Mouse (Mus musculus): ENCODE data around the gene Arhgef3.

Gene Arhgef3

DNA sequence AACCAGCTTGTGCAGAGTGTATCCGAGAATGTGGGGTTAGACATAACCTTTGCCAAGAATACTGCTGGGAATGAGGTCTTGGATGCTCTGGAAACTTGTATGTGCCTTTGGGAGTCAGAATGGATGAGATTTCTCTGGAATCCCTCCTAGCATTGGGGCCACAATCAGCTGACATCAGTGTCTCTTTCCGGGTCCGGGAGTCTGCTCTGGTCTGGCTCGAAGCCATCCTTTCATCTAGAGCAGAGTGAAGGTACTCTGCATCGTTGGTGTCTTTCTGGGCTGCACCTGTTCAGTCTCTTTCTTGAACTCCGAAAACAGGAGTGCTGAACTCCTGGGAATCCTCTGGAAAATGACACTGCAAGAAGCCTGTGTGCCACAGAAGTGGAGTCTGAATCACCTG lies 1.3 kb downstream of the Arhgef3 start:
- no peak for DNase-seq

DNA sequence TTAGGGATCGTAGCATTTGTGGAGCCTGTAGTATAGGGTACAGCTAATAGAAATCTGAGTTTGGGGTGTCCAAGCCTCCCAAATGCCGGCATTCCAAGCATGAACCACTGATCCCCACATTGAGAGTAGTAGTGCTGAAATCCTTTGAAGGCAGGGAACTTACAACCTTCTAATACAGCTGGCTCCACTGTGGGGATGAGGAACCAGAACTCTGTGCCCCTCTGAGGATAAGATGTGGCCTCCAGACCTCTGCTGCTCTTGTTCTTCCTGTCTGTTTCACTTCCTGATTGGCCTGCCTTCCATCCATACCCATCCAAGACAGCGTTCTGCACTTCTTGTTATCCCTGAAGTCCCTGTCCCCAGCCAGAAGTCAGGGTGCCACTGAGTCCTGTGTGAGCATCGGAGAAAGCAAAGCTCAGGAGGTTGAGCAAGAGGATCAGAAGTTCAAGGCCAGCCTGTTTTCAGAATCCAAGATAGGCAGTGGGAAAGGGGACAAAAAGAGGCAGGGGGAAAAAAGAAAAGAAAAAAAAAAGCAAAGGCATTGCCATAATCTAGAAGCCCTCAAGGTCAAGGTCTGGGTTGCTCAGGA lies 2.0 kb downstream of the Arhgef3 start:
- no peak for DNase-seq

DNA sequence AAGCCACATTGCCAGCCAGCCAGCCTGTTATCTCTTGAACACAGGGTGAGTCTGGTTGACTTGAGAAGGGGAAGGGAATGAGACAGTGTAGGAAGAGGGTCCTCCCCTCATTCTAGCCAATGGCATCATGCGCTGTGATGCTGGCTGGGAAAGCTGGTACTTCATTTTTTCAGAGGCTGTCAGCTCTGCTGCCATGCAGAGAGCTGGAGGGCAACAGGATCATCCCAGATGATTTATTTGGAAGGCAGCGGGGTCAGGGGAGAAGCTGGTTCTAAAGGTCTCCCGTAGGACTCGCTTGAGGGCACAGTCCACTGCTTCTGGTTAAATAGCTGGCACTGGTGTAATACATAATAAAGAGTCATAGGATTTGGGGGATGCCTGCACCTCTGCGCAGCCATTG lies 3.8 kb downstream of the Arhgef3 start:
- DNase-seq = no peak

DNA sequence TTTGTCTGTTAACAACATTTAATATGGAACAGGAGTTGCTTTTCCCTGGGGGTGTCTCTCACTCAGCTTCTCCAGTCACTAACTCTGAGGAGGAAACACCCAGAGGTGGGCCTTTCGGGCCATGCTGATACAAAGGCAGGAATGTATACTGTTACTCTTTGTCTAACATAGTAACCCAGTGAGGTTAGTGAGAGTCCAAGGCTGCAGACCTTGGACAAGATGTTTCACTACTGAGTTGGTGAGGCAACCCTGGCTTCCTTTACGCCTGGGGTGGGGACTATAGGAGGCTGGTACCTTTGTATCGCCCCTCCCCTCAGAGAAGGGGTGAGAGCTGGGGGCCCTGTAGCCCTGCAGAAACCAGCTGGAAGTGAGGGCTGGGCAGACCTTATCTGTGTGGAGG lies 7.9 kb downstream of the Arhgef3 start:
- DNase-seq = no peak

DNA sequence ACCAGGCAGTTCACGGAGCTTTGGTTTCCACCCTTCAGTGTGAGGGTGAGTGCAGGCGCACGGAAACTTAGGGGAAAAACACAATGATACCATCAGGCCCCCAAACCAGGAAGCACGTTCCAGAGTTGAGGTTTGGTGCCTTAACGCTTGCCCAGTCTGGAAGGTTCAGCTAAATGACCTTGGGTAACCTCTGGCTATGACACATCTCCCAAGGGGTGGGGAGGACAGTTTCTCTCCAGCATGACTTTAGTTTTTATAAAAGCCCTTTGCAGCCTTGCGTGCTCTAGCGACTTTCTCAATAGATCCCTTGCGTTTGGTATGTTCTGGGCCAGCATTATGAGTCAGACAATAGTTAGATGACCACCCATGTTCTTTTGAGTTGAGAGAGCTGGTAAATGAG lies 8.8 kb downstream of the Arhgef3 start:
- no peak for DNase-seq

DNA sequence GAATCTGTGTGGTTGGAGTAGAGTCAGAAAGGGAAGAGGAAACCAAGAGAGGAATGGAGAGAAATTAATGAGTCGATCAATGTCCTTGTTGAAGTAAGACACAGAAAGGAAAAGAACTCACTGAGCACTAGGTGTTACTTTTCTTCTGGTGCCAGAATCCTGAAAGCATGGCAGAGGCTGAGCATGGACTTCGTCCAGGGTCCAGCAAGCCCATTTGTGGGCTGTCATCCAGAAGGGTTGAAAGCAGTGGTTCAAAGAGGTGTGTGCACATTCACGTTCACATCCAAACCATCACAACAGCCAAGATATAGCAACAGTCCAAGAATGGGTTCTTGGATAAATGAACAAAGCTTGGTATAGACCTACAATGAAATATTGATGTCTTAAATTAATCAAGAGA lies 15.3 kb downstream of the Arhgef3 start:
- DNase-seq = no peak

DNA sequence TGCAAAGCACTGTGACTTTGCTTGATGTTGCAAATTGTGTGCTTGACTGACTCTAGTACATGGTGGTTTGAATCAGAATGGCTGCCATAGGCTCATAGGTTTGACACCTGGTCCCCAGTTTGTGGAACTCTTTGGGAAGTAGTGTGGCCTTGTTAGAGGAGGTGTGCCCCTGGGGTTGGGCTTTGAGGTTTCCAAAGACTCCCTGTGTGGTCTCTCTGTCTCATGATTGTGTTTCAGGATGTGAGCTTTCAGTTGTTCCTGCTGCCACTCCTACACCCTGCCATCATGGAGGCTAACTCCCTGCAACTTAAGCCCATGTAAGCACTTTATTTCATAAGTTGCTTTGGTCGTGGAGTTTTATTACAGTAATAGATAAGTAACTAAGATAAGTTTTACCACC lies 16.0 kb downstream of the Arhgef3 start:
- DNase-seq = no peak

DNA sequence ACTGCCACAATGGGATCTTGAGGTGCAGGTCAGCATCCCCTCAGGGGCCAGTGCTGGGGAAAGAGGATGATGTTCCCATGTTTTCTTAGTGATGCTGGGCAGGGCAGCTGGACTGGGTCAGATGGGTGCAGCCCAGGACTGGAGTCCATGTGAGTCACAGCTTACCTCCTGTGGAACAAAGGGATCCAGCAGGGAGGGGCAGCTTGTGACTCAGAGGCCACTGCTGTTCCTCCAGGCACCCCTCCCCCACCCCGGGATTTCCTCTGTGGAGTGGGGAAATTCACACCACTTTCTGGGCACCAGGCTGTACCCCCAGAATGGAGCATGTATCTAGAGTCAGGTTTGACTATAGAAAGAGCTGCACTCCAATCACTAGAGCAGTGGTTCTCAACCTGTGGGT lies 16.8 kb downstream of the Arhgef3 start:
- DNase-seq = no peak

DNA sequence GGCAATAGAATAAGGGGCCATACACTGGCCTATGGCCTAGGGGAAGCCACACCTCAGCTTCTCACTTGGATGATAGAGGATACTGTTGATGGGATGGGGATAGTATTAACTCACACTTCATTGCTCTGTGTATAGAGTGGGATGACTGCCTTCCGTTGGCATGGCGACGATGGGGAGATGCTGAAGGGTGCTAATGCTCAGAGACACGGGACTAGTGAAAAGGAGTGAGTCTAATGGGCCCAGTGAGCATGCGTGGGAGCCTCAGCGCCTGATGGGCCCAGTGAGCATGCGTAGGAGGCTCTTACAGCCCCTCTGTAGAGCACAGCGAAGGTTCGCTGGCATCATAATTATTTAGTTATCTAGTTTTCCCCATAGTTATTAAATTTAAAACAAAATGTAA lies 24.2 kb downstream of the Arhgef3 start:
- DNase-seq = no peak

DNA sequence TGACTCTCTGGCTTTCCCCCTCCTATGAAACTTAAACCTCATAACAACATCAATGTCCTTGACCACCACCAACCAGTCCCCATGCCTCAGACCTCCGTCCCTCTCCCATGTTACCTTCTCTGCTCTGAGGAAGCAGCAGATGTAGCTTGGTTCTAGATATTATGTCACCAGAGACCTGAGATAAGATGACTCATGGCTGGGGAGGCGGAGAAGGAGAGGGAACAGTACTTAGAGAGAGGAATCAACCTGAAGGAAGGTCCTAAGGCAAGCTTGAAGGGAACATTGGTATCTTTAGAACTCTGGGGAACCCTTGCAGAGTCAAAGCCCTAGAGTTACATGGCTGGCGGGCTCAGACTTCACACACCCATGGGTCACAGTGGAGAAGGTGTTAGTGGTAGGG lies 25.3 kb downstream of the Arhgef3 start:
- DNase-seq = no peak

DNA sequence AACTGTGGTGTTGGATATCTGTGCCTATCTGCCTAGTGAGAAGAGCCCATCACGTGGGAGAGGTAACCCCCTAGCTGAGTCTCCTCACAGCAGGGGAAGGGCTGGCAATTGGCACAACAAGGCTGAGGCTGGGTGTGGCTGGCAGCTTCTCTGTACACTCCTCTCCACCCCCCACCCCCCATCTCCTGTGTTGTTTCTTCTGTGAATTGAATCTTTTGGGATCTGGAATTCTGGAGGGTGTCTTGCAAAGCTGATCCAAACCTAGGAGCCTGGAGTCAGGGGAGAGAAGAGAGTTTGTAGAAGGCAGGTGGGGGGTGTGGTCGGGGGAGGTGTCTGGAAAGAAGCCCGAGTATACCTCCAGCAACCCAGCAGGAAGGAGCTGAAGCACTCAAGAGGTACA lies 26.8 kb downstream of the Arhgef3 start:
- DNase-seq = no peak

DNA sequence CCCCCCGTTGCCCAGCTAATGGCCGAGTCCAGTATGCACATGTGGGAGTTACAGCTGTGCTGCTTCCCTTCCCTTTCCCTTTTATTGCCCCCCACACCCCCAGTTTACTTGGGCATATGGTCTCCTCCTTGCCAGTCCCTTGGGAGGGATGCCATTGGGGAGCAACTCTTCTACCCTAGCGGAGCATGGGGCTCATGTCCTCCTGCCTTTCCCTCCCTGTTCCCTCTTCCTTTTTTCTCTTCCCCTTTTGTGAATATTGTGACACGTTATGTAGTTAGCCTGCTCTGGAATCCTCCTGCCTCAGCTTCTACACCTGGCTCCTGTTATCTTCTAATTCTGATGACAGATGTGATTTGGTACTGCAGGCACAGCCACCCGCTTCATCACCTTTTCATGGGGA lies 28.0 kb downstream of the Arhgef3 start:
- DNase-seq = no peak

DNA sequence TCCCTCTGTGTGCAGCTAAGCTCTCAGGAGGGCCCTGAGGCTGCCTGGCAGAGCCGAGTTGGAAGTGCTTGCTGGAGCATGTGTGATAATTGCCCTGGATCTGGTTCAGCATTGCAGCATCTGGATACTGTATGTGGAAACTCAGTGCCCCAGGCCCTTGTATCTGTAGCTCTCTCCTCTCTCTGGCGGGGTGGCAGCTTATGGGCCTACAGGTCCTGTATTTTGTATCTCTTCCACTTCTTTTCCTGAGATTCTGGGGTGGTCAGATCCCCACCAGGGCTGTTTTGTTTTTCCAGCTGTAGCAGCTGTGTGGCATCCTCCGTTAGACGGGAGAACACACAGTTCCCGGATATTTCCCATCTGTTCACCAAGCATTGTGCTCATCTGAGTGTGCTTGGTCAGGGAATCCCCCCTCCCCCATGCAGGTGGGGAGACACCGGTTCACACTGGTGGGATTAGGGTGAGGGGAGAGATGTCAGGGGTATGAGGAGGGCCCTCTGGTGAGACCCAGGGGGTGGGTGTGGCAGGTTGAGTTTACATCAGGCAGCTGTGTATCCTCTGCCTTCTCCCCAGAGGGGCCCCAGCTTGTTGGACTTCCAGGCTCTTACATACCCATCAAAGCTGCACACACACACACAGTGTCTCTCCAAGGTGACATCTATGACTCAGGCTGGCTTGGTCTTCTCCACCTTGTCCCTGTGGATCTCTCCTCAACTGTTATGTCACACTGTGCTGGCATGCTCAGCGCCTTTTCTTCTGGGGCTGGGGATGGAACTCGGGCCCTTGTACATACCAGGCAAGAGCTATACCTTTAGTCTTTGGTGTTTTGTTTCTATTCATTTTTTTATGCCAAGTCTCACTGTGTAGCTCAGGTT lies 30.7 kb downstream of the Arhgef3 start:
- DNase-seq = no peak

DNA sequence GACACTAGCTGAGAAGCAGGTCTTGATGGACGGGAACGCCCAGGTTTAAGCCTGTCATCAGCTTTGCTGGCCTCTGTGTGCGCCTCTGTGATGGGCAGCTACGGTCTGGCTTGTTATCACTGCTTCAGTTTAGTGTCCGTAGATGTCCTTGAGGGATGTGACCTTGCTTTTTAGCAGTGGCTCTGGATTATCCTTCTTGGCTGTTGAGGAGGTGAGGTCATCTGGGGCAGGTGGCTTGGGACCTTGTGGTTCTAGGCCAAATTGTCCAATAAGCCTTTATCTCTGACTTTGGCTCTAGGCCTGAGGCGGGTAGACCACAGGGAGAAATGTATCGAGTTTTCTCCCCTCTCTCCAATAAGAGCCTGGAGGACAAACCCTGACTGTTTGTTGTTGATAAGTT lies 33.0 kb downstream of the Arhgef3 start:
- DNase-seq = no peak

DNA sequence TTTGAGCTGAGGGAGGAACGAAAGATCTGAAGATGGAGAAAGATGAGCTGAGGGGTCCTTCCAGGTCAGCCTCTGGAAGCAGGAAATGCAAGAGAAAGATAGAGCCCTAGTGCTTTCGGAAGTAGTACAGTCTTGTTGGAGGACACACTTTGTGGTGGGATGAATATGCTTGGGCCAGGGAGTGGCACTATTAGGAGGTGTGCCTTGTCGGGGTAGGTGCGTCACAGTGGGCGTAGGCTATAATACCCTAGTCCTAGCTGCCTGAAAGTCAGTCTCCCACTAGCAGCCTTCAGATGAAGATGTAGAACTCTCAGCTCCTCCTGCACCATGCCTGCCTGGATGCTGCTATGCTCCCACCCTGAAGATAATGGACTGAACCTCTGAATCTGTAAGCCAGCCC lies 34.7 kb downstream of the Arhgef3 start:
- DNase-seq = no peak

DNA sequence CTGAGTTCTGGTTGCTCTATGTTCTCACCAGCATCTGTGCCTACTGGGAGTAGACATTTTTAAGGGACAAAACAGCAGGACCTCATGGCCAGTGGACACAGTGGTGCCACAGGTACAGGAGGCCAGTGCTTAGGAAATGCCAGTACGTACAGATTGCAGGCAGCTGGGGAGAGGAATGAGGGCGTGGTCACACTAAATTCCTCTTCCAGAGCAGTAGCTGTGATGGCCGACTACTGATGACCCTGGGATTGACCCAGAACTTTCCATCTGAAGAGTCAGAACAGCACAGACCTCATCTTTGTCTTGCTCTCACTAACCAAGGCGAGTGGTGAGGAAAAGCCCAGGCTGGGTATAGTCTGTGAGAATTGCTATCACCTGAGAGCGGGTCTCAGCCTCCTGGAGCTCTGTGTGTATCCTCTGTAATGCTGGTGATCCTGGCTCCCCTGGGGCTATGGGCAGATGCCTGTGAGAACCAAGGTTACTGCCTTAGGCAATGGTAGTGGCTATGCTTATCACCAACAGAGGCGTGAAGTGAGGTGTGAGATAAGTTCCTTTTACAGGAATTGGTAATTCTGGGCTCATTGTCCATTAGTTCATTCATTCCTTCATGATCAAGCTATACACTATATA lies 35.4 kb downstream of the Arhgef3 start:
- DNase-seq = no peak

DNA sequence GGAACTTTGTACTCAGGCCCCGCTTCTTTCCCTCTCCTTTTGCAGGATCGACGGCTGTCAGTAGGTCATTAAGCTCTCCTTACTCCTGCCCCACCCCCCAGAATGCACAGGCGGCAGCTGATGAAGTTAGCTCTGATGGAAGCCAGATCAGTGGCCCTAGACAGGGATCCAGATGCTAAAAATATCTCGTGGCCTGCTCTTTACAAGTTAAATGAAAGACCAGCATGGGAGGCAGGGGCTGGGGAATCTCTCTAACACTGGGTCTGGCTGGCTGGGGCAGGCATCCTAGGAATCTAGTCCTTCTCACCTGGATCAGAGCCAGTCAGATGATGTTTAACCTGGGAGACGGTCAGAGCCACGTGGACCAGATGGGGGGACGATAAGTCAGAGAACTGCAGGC lies 36.7 kb downstream of the Arhgef3 start:
- no peak for DNase-seq

DNA sequence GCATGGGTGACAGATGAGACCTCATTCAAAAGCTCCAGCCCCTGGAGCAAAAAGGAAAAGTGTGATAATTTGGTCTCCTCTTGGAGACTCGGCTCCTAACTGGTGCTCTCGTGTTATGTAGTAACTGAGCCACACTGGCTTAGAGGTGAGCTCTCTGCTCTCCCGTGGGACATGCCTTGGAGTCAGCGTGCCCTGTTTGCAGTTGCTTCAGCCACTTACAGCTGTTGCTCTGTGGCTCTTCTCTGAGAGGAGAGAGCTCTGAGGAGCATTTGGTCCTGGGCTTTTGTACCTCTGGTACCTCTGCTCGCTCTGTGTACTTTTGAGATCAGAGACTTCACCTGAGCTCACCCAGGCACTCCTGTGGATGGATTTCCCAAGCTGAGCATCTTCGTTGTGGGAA lies 40.4 kb downstream of the Arhgef3 start:
- DNase-seq = no peak

DNA sequence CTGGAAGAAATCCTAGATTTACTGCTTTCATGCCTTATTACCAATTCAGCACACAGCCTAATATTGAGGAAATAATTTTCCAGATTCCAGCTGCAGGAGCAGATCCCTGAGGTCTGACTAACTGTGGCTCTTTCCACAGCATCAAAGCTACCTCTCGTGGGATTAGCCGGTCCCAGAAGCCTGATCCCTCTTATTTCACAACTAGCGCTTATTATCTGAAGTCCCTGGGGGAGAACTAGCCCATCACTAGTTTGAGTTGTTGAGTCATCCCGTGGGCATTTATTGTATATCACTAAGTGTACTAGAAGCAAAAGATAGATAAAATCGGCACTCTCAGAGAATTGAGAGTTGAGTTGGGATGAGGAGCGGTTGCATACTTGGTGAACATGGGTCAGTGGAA lies 41.3 kb downstream of the Arhgef3 start:
- no peak for DNase-seq

DNA sequence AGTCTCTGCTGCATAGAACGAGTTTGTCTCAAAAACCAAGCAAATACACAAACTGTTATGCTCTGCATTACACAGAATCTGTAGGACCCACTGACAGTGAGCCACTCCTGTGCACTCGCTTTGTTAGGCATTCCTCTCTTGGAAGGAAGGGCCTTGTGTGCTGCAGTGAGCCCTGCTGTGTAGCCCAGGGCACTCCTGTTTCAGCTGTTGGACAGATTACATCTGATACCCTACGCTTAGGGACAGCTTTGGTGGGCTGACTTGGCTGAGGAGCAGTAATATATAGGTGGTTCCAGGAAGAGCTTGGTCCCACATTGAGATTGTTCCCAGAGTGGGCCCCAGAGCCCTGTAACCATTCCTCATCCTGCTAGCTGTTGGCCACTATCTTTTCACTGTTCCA lies 43.4 kb downstream of the Arhgef3 start:
- DNase-seq = no peak

DNA sequence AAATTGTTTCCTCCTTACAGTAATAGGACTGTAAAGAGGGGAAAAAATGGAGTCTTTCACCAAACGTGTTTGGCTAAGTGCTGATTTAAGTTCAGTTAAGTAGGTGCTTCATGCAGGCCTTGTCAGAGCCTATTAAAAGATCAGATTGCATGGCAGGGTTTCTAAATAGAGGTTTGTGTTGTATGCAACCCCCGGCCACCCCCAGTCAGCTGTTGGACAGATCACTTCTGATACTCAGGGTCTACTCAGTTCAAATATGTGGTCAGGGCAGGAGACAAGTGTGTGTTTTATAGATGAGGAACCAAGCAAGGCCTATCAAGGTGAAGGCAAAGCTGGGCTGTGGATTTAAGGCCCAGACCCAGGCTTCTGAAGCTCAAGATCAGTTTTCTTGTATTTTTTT lies 44.1 kb downstream of the Arhgef3 start:
- DNase-seq = no peak

DNA sequence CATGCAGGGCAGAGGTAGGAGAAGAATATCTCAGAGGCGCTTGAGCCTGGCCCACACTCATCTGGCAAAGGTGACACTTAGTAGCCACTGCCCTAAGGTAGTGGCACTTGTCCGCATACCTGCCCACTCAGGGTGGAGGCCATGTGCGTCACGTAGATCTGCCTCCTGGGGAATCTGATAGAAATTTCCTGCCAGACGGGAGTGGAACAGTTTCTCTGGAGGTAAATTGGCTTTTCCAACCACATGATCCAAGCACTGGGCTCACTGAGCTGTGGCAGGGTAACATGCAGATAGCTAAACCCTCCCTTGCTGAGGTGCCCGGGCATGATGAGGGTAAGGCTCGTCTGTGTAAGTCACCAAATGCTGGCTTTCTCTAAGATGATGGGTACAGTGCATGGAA lies 46.1 kb downstream of the Arhgef3 start:
- DNase-seq = no peak

DNA sequence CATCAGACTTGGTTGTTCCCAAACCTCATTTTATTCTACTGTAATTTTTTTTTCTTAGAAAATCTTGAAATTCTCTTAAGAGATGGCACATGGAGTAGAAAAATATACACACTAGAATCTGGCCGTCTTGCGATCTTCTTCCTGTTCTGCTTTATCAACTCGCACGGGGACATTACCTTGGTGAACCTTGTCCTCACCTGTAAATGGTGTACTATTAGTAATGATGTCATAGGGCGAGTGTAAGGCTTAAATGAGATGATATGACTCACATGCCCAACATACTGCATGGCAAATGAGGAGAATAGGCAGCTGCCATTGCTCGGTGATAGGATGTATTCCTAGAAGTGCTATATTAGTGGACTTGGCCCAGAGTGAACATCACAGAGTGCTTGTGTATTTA lies 49.9 kb downstream of the Arhgef3 start:
- no peak for DNase-seq

DNA sequence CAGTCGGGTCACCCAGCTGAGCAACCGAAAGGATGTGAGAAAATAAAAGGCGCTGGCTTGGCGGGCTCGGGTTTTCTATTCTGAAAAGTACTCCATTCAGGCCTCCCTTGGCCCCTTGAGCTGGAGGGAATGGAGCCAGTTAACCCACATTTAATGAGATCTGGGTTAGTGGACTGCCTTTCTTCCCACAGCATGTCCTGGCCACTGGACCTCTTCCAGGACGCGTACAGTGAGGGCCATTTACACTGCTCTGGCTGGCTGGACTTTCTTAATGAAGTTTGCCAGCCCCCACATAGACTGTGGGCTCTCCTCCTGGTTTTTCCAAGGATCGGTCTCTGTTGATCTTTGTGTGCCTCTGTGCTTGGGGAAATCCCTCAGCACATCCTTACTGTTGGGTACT lies 52.1 kb downstream of the Arhgef3 start:
- peak in 1 of 2 experiments; percentile 53 for DNase-seq

Data from cerebellum, postnatal 25 days (tissue).